Mouse (Mus musculus) C2C12 (cell line): ENCODE data around the gene Eya2.

ENCODE experiments used
- CTCF ChIP-seq: IDR thresholded peaks from one replicate; pipeline ENCODE4 v1.5.1; 2011; ENCODE audit not compliant: control insufficient read depth, insufficient read depth, insufficient read length
- MAX ChIP-seq: IDR thresholded peaks from one replicate; pipeline ENCODE4 v1.6.1; 2011; ENCODE audit warnings: mild to moderate bottlenecking, control low read depth
- USF1 ChIP-seq: IDR thresholded peaks from one replicate; pipeline ENCODE4 v1.6.1; 2011; ENCODE audit warnings: low read depth, mild to moderate bottlenecking, control low read depth, moderate library complexity

- TF ChIP-seq CTCF (peak; percentile 26), MAX (no peak), USF1 (no peak)
Measured at GRCm38 (mm10) chr2:165811536-165811935, 216.7 kb downstream of the Eya2 start.
